Comparison of ENCODE assay signal across 8 mouse cellular contexts in the genomic region with DNA sequence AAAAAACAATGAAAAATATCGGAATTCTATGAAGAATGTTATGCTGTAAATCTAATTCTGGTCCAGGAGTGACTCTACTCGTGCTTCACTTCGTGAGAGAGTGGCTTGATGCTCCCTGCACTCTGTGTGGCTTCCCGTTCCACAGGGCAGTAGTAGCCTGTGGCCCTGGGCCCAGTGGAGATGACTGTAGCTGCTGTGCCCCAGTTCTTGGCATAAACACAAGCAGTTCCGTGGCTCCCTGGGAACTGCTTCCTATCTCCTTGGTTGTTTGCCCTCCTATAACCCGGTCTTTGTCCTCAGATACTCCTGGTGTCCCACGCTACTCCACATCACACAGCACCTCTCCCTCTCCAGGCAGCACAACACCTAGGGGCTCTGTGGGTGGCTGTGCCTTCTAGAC.
DNase-seq lines count a peak whose midpoint lies in the region; ATAC-seq and TF ChIP-seq lines count a peak whose summit lies in the region.

No protein-coding gene starts in this region.

- no peak overlapping the region for H3K4me2 ChIP-seq in kidney, embryonic 14.5 days (replicated peaks; ENCODE audit: low read depth, low read length)
- no peak overlapping the region for H3K4me2 ChIP-seq in midbrain, postnatal 0 days (ENCODE audit: low read depth, low read length, poor library complexity, severe bottlenecking)

- H3K36me3 ChIP-seq in kidney, embryonic 14.5 days (ENCODE audit: control insufficient read depth, insufficient read depth, low read length): no peaks in the 10 kb centered on the region
- no peaks in the 10 kb centered on the region for H3K36me3 ChIP-seq in midbrain, postnatal 0 days (ENCODE audit: insufficient read depth, low read length)

- H3K4me3 ChIP-seq in kidney, embryonic 14.5 days (ENCODE audit: low read length): no peak overlapping the region
- no peak overlapping the region for H3K4me3 ChIP-seq in midbrain, postnatal 0 days (ENCODE audit: low read depth, low read length)

- TF ChIP-seq CTCF in midbrain, postnatal 0 days (IDR thresholded peaks at IDR 0.05): no peak

- H3K9ac ChIP-seq in kidney, embryonic 14.5 days (ENCODE audit: low read depth, low read length): no peak overlapping the region
- no peak overlapping the region for H3K9ac ChIP-seq in midbrain, postnatal 0 days (replicated peaks; ENCODE audit: low read length, poor library complexity, severe bottlenecking)

- 77% methylated on average over 7 of the region's 7 CpGs for WGBS in kidney, embryonic 14.5 days
- WGBS in midbrain, postnatal 0 days: 71% methylated on average over 7 of the region's 7 CpGs

- H3K4me1 ChIP-seq in kidney, embryonic 14.5 days (ENCODE audit: control insufficient read depth, insufficient read depth, low read length): no peaks in the 10 kb centered on the region
- H3K4me1 ChIP-seq in midbrain, postnatal 0 days (ENCODE audit: insufficient read depth, low read length): no peaks in the 10 kb centered on the region

- peak; percentile 14 to 28 for DNase-seq in adrenal gland, adult (ENCODE audit: inconsistent age in 2 of 2, low spot score in 1 of 2)
- DNase-seq in adrenal gland, adult 2 months: no peak
- DNase-seq in kidney, adult 18-20 months: no peak
- peak; percentile 28 for DNase-seq in kidney, postnatal 10 days
- peak; percentile 8 for DNase-seq in midbrain, postnatal 0 days (ENCODE audit: low spot score)
- no peak for DNase-seq in cerebellum, postnatal 36 days

- no peaks in the 10 kb centered on the region for H3K9me3 ChIP-seq in kidney, embryonic 14.5 days (ENCODE audit: control insufficient read depth, low read length)
- no peaks in the 10 kb centered on the region for H3K9me3 ChIP-seq in midbrain, postnatal 0 days (ENCODE audit: low read length)

- H3K27me3 ChIP-seq in kidney, embryonic 14.5 days (ENCODE audit: control insufficient read depth, insufficient read depth, low read length): no peaks in the 10 kb centered on the region
- no peaks in the 10 kb centered on the region for H3K27me3 ChIP-seq in midbrain, postnatal 0 days (ENCODE audit: insufficient read depth, low read length)

- no peak for ATAC-seq in kidney, embryonic 14.5 days (ENCODE audit: low FRiP score, low TSS enrichment)
- no peak; the same call in 1 of the 2 replicates for ATAC-seq in midbrain, postnatal 0 days (ENCODE audit: low FRiP score)
- no peak for ATAC-seq in megakaryocyte-erythroid progenitor cell, adult 5-6 weeks (replicated peaks; ENCODE audit: low FRiP score, low TSS enrichment, poor library complexity, severe bottlenecking)

- H3K27ac ChIP-seq in kidney, embryonic 14.5 days (ENCODE audit: low read depth, low read length): 0 out of 2 replicates have a peak overlapping the region, but pooled peaks have one; percentile 19
- peak overlapping the region; percentile 32; the same call in 1 of the 2 replicates for H3K27ac ChIP-seq in midbrain, postnatal 0 days (ENCODE audit: low read depth, low read length)

Comparison
In these comparisons a context has a peak if more than half of its experiments do, and no peak if none do; other contexts are left out.
1. DNase-seq: peak in adrenal gland, adult (2 of 2), kidney, postnatal 10 days (single experiment) and midbrain, postnatal 0 days (single experiment); none in adrenal gland, adult 2 months (single experiment), kidney, adult 18-20 months (single experiment) and cerebellum, postnatal 36 days (0 of 2).